Mouse (Mus musculus) hindbrain, embryonic 11.5 days (tissue): Measurements from ENCODE around the gene Tmem19. TPM values are rescaled to one million over a fixed set of nuclear protein-coding genes. Genes with fewer than 3 reads are reported as not detected.

Experiments
- ATAC-seq: fragments of 200-750 bp; cut with Nextera tagmentation; 2 replicates; pipeline ENCODE4 v1.8.0; 2017; ENCODE audit warnings: mild to moderate bottlenecking, moderate TSS enrichment, moderate library complexity; ENCODE audit not compliant: low FRiP score
- DNase-seq: peaks from one replicate; pipeline ENCODE4 v3.0.0-alpha.2; 2015; ENCODE audit warnings: low spot score
- H3K27ac ChIP-seq: fragments of 300-500 bp; sonication (generic); 2 replicates; pipeline ENCODE4 v1.5.1; 2014; ENCODE audit warnings: mild to moderate bottlenecking, low read depth, low read length
- H3K27me3 ChIP-seq: fragments of 300-500 bp; sonication (generic); 2 replicates; pipeline ENCODE4 v1.6.1; 2014; ENCODE audit warnings: mild to moderate bottlenecking, low read length, moderate library complexity, mixed read lengths; ENCODE audit not compliant: control insufficient read depth, insufficient read depth
- H3K36me3 ChIP-seq: fragments of 300-500 bp; sonication (generic); 2 replicates; pipeline ENCODE4 v1.6.1; 2014; ENCODE audit warnings: mild to moderate bottlenecking, low read length, moderate library complexity, mixed read lengths; ENCODE audit not compliant: control insufficient read depth, insufficient read depth
- H3K4me1 ChIP-seq: fragments of 300-500 bp; sonication (generic); replicated peaks from 2 replicates; pipeline ENCODE4 v1.6.1; 2014; ENCODE audit warnings: low read length, mixed read lengths; ENCODE audit not compliant: control insufficient read depth, insufficient read depth
- H3K4me2 ChIP-seq: fragments of 300-500 bp; sonication (generic); replicated peaks from 2 replicates; pipeline ENCODE4 v1.6.1; 2014; ENCODE audit warnings: mild to moderate bottlenecking, low read depth, low read length
- H3K4me3 ChIP-seq: fragments of 300-500 bp; sonication (generic); 2 replicates; pipeline ENCODE4 v1.5.1; 2014; ENCODE audit warnings: low read depth, low read length
- H3K9ac ChIP-seq: fragments of 300-500 bp; sonication (generic); 2 replicates; pipeline ENCODE4 v1.6.1; 2014; ENCODE audit warnings: low read depth, low read length
- H3K9me3 ChIP-seq: fragments of 300-500 bp; sonication (generic); 2 replicates; pipeline ENCODE4 v1.6.1; 2016; ENCODE audit warnings: low read length; ENCODE audit not compliant: control insufficient read depth
- WGBS: fragments of 180-500 bp; shearing (Covaris S2); extraction: QIAGEN DNeasy Blood & Tissue Kit; methylation state at CpG from one replicate; pipeline ENCODE4 v1.1.7; 2014; 5-methylcytosine and 5-hydroxymethylcytosine counted together
- polyA plus RNA-seq: library from polyadenylated mRNA; unstranded; fragments of >200 nt; fragmentation: Nextera tagmentation; extraction: Ambion mirVana; gene quantifications from 2 replicates; pipeline ENCODE4 v1.2.1, GENCODE M21; 2014

Gene Tmem19
- polyA plus RNA-seq, 1 experiment from 2014 or later, result 35.7 TPM

- DNase-seq, result peak; percentile 5
- Histone ChIP-seq H3K4me2 (no peak overlapping the region), H3K36me3 (0 out of 2 replicates have a peak, but pooled peaks cover 3% of the 10 kb centered on the region), H3K9me3 (no peaks in the 10 kb centered on the region), H3K9ac (no peak overlapping the region), H3K4me1 (no peaks in the 10 kb centered on the region), H3K27ac (no peak overlapping the region), H3K27me3 (no peaks in the 10 kb centered on the region), H3K4me3 (no peak overlapping the region)
- 77% methylated on average over 6 of the region's 6 CpGs for WGBS
- ATAC-seq, result no peak
Observed at GRCm38 (mm10) chr10:115354553-115354952, 7.7 kb downstream of the Tmem19 start.

DNA sequence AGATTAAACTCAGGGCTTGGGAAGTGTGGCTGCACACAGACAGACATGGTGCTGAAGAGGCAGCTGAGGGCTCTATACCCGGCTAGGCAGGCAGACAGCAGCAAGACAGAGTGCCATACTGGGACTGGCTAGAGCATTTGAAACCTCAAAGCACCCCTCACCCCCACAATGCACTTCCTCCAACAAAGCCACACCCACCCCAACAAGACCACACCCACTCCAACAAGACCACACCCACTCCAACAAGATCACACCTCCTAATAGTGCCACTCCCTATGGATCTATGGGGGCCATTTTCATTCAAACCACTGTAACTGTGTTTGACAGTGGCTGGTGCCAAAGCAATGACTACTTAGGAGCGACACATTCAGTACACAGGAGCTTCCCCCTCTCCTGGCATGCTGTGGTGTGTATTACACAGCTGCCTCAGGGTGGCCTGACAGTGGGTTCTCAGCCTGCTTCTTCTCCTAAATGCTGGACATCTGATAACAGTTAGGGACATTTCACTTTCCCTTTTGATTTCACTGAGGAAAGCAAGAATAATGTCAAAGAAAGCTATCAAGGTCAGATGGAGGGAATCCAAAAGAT is 11.4 kb downstream of the Tmem19 start:
- H3K9me3 ChIP-seq, result no peaks in the 10 kb centered on the region
- 80% methylated on average over 2 of the region's 2 CpGs for WGBS

GRCm38 (mm10) chr10:115349509-115349908 is 12.8 kb downstream of the Tmem19 start:
- DNase-seq, result no peak
- WGBS, result 89% methylated on average over 7 of the region's 7 CpGs
- H3K4me1 ChIP-seq, result no peaks in the 10 kb centered on the region
- ATAC-seq, result no peak
- no peak overlapping the region for H3K9ac ChIP-seq
- H3K9me3 ChIP-seq, result no peaks in the 10 kb centered on the region
- H3K27me3 ChIP-seq, result no peaks in the 10 kb centered on the region
- no peak overlapping the region for H3K4me2 ChIP-seq
- no peak overlapping the region for H3K4me3 ChIP-seq
- no peak overlapping the region for H3K27ac ChIP-seq
- H3K36me3 ChIP-seq, result 0 out of 2 replicates have a peak, but pooled peaks cover 4% of the 10 kb centered on the region

More for the DNA sequence above, 11.4 kb downstream of the Tmem19 start:
- no peaks in the 10 kb centered on the region for H3K4me1 ChIP-seq
- H3K4me2 ChIP-seq, result no peak overlapping the region
- H3K4me3 ChIP-seq, result no peak overlapping the region
- no peaks in the 10 kb centered on the region for H3K36me3 ChIP-seq
- ATAC-seq (no peak), DNase-seq (no peak)
- no peak overlapping the region for H3K9ac ChIP-seq
- no peaks in the 10 kb centered on the region for H3K27me3 ChIP-seq
- H3K27ac ChIP-seq, result no peak overlapping the region

- no peak overlapping the region for H3K27ac ChIP-seq
- no peak overlapping the region for H3K4me3 ChIP-seq
- no peak overlapping the region for H3K9ac ChIP-seq
- H3K4me2 ChIP-seq, result no peak overlapping the region
- H3K4me1 ChIP-seq, result no peaks in the 10 kb centered on the region
- ATAC-seq, result no peak
- H3K9me3 ChIP-seq, result no peaks in the 10 kb centered on the region
- WGBS, result 79% methylated on average over 10 of the region's 10 CpGs
- H3K36me3 ChIP-seq, result 0 out of 2 replicates have a peak, but pooled peaks cover 4% of the 10 kb centered on the region
- DNase-seq, result no peak
- H3K27me3 ChIP-seq, result no peaks in the 10 kb centered on the region
Observed at GRCm38 (mm10) chr10:115349029-115349428, 13.3 kb downstream of the Tmem19 start.

DNA sequence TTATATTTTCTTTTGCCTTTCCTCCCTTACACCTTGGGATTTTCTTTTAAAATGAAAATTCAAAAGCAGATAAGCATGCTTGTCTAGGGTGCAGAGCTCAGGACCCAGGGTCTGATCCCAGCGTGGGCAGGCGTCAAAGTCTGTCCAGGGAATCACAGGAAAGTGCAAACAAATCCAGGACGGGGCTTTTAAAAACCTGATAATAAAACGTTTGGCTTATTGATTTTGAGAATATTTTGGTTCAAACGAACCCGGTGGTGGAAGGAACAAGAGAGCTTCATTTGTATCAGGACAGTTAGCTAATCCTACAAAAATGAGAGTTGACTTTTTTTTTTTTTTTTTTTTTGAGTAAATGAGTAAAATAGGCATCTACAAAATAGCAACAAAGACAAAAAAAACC is 14.2 kb downstream of the Tmem19 start:
- ATAC-seq, result no peak

GRCm38 (mm10) chr10:115346444-115346843 is 15.9 kb downstream of the Tmem19 start:
- no peak for DNase-seq
- no peaks in the 10 kb centered on the region for H3K9me3 ChIP-seq
- no peak overlapping the region for H3K9ac ChIP-seq
- ATAC-seq, result no peak
- H3K27ac ChIP-seq, result no peak overlapping the region
- 0 out of 2 replicates have a peak, but pooled peaks cover 4% of the 10 kb centered on the region for H3K36me3 ChIP-seq
- H3K4me1 ChIP-seq, result no peaks in the 10 kb centered on the region
- no peak overlapping the region for H3K4me3 ChIP-seq
- no peak overlapping the region for H3K4me2 ChIP-seq
- no peaks in the 10 kb centered on the region for H3K27me3 ChIP-seq

More for the DNA sequence above, 14.2 kb downstream of the Tmem19 start:
- Histone ChIP-seq H3K27ac (no peak overlapping the region), H3K9me3 (no peaks in the 10 kb centered on the region), H3K27me3 (no peaks in the 10 kb centered on the region), H3K9ac (no peak overlapping the region), H3K4me2 (no peak overlapping the region), H3K4me1 (no peaks in the 10 kb centered on the region), H3K36me3 (0 out of 2 replicates have a peak, but pooled peaks cover 4% of the 10 kb centered on the region), H3K4me3 (no peak overlapping the region)
- DNase-seq, result no peak
- 86% methylated on average over 6 of the region's 6 CpGs for WGBS

- ATAC-seq (no peak), DNase-seq (no peak)
- Histone ChIP-seq H3K9me3 (no peaks in the 10 kb centered on the region), H3K36me3 (0 out of 2 replicates have a peak, but pooled peaks cover 4% of the 10 kb centered on the region), H3K4me3 (no peak overlapping the region), H3K27me3 (no peaks in the 10 kb centered on the region), H3K4me1 (no peaks in the 10 kb centered on the region), H3K27ac (no peak overlapping the region), H3K9ac (no peak overlapping the region), H3K4me2 (no peak overlapping the region)
- 83% methylated on average over 4 of the region's 4 CpGs for WGBS
Observed at GRCm38 (mm10) chr10:115342771-115343425, 19.4 kb downstream of the Tmem19 start.

- no peak for ATAC-seq
- Histone ChIP-seq H3K27ac (no peak overlapping the region), H3K9ac (no peak overlapping the region), H3K4me3 (no peak overlapping the region), H3K9me3 (no peaks in the 10 kb centered on the region), H3K36me3 (no peaks in the 10 kb centered on the region), H3K4me1 (no peaks in the 10 kb centered on the region), H3K27me3 (no peaks in the 10 kb centered on the region), H3K4me2 (no peak overlapping the region)
- DNase-seq, result no peak
- 95% methylated on average over 7 of the region's 7 CpGs for WGBS
Observed at GRCm38 (mm10) chr10:115339820-115340328, 22.4 kb downstream of the Tmem19 start.

DNA sequence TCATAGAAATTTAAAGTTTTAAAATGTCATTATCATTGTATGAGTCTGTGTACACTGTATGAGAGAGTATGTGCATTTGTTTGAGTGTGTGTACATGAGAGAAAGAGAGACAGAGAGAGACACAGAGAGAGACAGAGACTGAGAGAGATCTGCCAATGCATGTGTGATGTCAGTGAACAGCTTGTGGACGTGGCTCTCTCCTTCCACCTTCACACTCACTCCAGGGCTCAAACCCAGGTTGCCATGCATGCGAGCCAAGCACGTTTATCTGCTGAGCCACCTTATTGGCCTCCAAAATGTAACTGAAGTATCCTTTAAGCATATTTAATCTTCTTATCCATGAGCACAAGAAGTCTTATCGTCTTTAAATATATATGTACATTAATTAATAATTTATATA is 25.4 kb downstream of the Tmem19 start:
- 88% methylated on average over 4 of the region's 4 CpGs for WGBS
- no peak overlapping the region for H3K4me3 ChIP-seq
- ATAC-seq, result no peak

More for the DNA sequence above, 25.4 kb downstream of the Tmem19 start:
- no peak overlapping the region for H3K27ac ChIP-seq
- no peaks in the 10 kb centered on the region for H3K4me1 ChIP-seq
- no peaks in the 10 kb centered on the region for H3K9me3 ChIP-seq
- DNase-seq, result no peak
- no peaks in the 10 kb centered on the region for H3K27me3 ChIP-seq
- H3K4me2 ChIP-seq, result no peak overlapping the region
- H3K36me3 ChIP-seq, result no peaks in the 10 kb centered on the region
- H3K9ac ChIP-seq, result no peak overlapping the region
